In the genomic region with DNA sequence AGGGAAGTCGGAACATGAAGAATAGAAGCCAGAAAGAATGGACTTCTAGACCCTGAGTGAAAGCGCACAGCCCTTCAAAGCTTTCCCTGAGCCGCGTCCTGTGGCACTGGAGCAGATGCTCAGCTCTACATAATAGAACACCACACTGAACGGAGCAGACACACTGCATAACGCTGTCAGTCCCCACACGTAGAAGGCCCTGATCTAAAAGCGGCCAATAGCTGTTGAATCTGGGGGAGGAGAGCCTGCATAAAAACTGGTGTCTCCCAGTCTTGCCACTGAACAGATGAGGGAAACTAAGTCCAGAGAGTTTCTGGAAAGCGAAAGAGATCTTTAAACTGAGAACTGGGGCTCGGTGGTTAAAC, we compare ENCODE assay signal across 8 mouse cellular contexts. TPM values are rescaled to one million over a fixed set of nuclear protein-coding genes. Genes with fewer than 3 reads are reported as not detected.
DNase-seq lines count a peak whose midpoint lies in the region; ATAC-seq and TF ChIP-seq lines count a peak whose summit lies in the region.

No protein-coding gene starts in this region.

- peak overlapping the region; percentile 86 for H3K4me3 ChIP-seq in thymus, adult 2 months (ENCODE audit: control insufficient read depth, insufficient read depth, low read length)
- peak overlapping the region; percentile 82 for H3K4me3 ChIP-seq in heart, embryonic 16.5 days (ENCODE audit: low read length)
- H3K4me3 ChIP-seq in limb, embryonic 12.5 days (replicated peaks): peak overlapping the region; percentile 64
- H3K4me3 ChIP-seq in midbrain, postnatal 0 days (ENCODE audit: low read depth, low read length): peak overlapping the region; percentile 64

- no peaks in the 10 kb centered on the region for H3K27me3 ChIP-seq in thymus, adult 2 months (ENCODE audit: control insufficient read depth, insufficient read depth, low read length)
- H3K27me3 ChIP-seq in heart, embryonic 16.5 days (ENCODE audit: control insufficient read depth, insufficient read depth, low read length): no peaks in the 10 kb centered on the region
- H3K27me3 ChIP-seq in limb, embryonic 12.5 days: no peaks in the 10 kb centered on the region
- no peaks in the 10 kb centered on the region for H3K27me3 ChIP-seq in midbrain, postnatal 0 days (ENCODE audit: insufficient read depth, low read length)

- TF ChIP-seq POLR2A in thymus, adult 2 months (IDR thresholded peaks at IDR 0.05; ENCODE audit: control insufficient read depth, extremely low read depth, insufficient read depth, low read length, poor library complexity): no peak; the same call in 1 of the 2 replicates

- H3K9me3 ChIP-seq in heart, embryonic 16.5 days (replicated peaks; ENCODE audit: control insufficient read depth, low read length): no peaks in the 10 kb centered on the region
- H3K9me3 ChIP-seq in limb, embryonic 12.5 days: no peaks in the 10 kb centered on the region
- H3K9me3 ChIP-seq in midbrain, postnatal 0 days (ENCODE audit: low read length): no peaks in the 10 kb centered on the region

- H3K27ac ChIP-seq in thymus, adult 2 months (ENCODE audit: control insufficient read depth, insufficient read depth, low read length): peak overlapping the region; percentile 48
- H3K27ac ChIP-seq in heart, embryonic 16.5 days (ENCODE audit: low read length): peak overlapping the region; percentile 93
- H3K27ac ChIP-seq in limb, embryonic 12.5 days: peak overlapping the region; percentile 96
- H3K27ac ChIP-seq in midbrain, postnatal 0 days (ENCODE audit: low read depth, low read length): peak overlapping the region; percentile 96

- H3K4me2 ChIP-seq in heart, embryonic 16.5 days (ENCODE audit: low read depth, low read length): peak overlapping the region; percentile 95
- peak overlapping the region; percentile 94 for H3K4me2 ChIP-seq in limb, embryonic 12.5 days
- peak overlapping the region; percentile 95 for H3K4me2 ChIP-seq in midbrain, postnatal 0 days (ENCODE audit: low read depth, low read length, poor library complexity, severe bottlenecking)

- peak overlapping the region; percentile 94 for H3K9ac ChIP-seq in heart, embryonic 16.5 days (ENCODE audit: low read length)
- peak overlapping the region; percentile 96 for H3K9ac ChIP-seq in limb, embryonic 12.5 days (replicated peaks)
- peak overlapping the region; percentile 99 for H3K9ac ChIP-seq in midbrain, postnatal 0 days (replicated peaks; ENCODE audit: low read length, poor library complexity, severe bottlenecking)

- peaks cover 11% of the 10 kb centered on the region for H3K4me1 ChIP-seq in thymus, adult 2 months (replicated peaks; ENCODE audit: control insufficient read depth, insufficient read depth, low read length)
- H3K4me1 ChIP-seq in heart, embryonic 16.5 days (ENCODE audit: control insufficient read depth, insufficient read depth, low read length): peaks cover 13% of the 10 kb centered on the region
- peaks cover 24% of the 10 kb centered on the region for H3K4me1 ChIP-seq in limb, embryonic 12.5 days (replicated peaks)
- peaks cover 4% of the 10 kb centered on the region; the same call in 1 of the 2 replicates for H3K4me1 ChIP-seq in midbrain, postnatal 0 days (ENCODE audit: insufficient read depth, low read length)

- peak; percentile 44 to 82 for DNase-seq in adrenal gland, adult (ENCODE audit: inconsistent age in 2 of 2, low spot score in 1 of 2)
- no peak for DNase-seq in adrenal gland, postnatal 10 days
- DNase-seq in thymus, adult 2 months: peak; percentile 22
- no peak for DNase-seq in thymus, adult 18-20 months
- DNase-seq in midbrain, postnatal 0 days (ENCODE audit: low spot score): peak; percentile 79

- 17% methylated on average over 10 of the region's 10 CpGs for WGBS in thymus, adult 2 months
- WGBS in heart, embryonic 16.5 days: 21% methylated on average over 10 of the region's 10 CpGs
- 24% methylated on average over 10 of the region's 10 CpGs for WGBS in limb, embryonic 12.5 days
- WGBS in midbrain, postnatal 0 days: 4% methylated on average over 10 of the region's 10 CpGs

- H3K36me3 ChIP-seq in thymus, adult 2 months (ENCODE audit: control insufficient read depth, insufficient read depth, low read length): no peaks in the 10 kb centered on the region
- no peaks in the 10 kb centered on the region for H3K36me3 ChIP-seq in heart, embryonic 16.5 days (ENCODE audit: control insufficient read depth, insufficient read depth)
- no peaks in the 10 kb centered on the region for H3K36me3 ChIP-seq in limb, embryonic 12.5 days
- no peaks in the 10 kb centered on the region for H3K36me3 ChIP-seq in midbrain, postnatal 0 days (ENCODE audit: insufficient read depth, low read length)

- TF ChIP-seq CTCF in thymus, adult 2 months (IDR thresholded peaks at IDR 0.05; ENCODE audit: borderline replicate concordance, control insufficient read depth, extremely low read depth, insufficient read depth, low read length, poor library complexity): no peak; the same call in 1 of the 2 replicates
- no peak for TF ChIP-seq CTCF in midbrain, postnatal 0 days (IDR thresholded peaks at IDR 0.05)

- ATAC-seq in heart, embryonic 16.5 days (replicated peaks; ENCODE audit: extremely low read depth, insufficient read depth, low FRiP score): peak; percentile 70
- ATAC-seq in limb, embryonic 12.5 days (ENCODE audit: insufficient number of reproducible peaks, insufficient read depth, low FRiP score, low TSS enrichment, low read depth): peak; percentile 56
- ATAC-seq in midbrain, postnatal 0 days (ENCODE audit: low FRiP score): peak; percentile 86
- no peak for ATAC-seq in monocyte, adult 5-6 weeks (replicated peaks; ENCODE audit: insufficient number of reproducible peaks, low FRiP score, low TSS enrichment, poor library complexity, severe bottlenecking)

RNA-seq across cellular contexts. Expression of a gene that starts 0.9 kb away (rescaled TPM):
- total RNA-seq in adrenal gland, postnatal 10 days (2021): 1 to 10 TPM; 6.8 to 7.3 TPM
- 5.8 and 6.6 TPM in 2 replicates for polyA plus RNA-seq in thymus, adult 2 months (2012; rRNA removed)
- polyA plus RNA-seq in heart, embryonic 16.5 days (2015; fragmentation: Nextera tagmentation; extraction: Ambion mirVana): 5.6 and 6.7 TPM in 2 replicates
- 10.8 and 12.0 TPM in 2 replicates for polyA plus RNA-seq in limb, embryonic 12.5 days (2016; fragmentation: Nextera tagmentation; extraction: Ambion mirVana)
- 3.4 and 4.2 TPM in 2 replicates for total RNA-seq in midbrain, postnatal 0 days (2014; rRNA removed)
- polyA plus RNA-seq in midbrain, postnatal 0 days (2015; fragmentation: Nextera tagmentation; extraction: Ambion mirVana): 2.5 TPM in 2 replicates
- total RNA-seq in monocyte, adult 5-6 weeks (2017): 0.85 to 3.6 TPM (median 1.7 TPM) in 3 replicates

Comparison
In these comparisons a context has a peak if more than half of its experiments do, and no peak if none do; other contexts are left out.
1. DNase-seq: peak in adrenal gland, adult (2 of 2), thymus, adult 2 months (single experiment) and midbrain, postnatal 0 days (single experiment); none in adrenal gland, postnatal 10 days (single experiment) and thymus, adult 18-20 months (0 of 2).
2. Peak in every context shown above with its lines, with median percentiles within 50 percentile points of each other: H3K27ac ChIP-seq, H3K4me3 ChIP-seq, H3K4me2 ChIP-seq and H3K9ac ChIP-seq.